Mouse (Mus musculus): ENCODE measurements around the gene Cdc42ep2. TPM values are rescaled to one million over a fixed set of nuclear protein-coding genes. Genes with fewer than 3 reads are reported as not detected.

Cdc42ep2 gene
- total RNA-seq, 1 experiment from 2014 or later = not detected

DNA sequence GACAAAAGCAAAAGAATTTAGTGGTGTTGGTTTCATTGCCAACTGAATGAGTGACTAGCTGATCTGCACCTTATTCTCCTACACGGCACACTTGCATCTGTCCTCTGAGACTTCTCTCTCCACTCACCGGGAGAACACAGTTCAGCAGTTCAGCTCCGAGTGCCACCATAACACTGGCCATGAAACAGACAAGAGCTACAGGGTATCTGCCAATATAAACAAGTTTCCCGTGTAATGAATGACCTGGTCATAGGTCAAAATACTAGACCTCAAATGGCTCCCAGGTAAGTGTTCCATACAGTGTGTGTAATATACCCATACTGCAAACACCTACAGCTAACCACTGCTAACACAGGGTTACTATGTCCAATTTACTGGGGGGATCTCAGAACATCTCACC lies 35.4 kb downstream of the Cdc42ep2 start:
- ATAC-seq (replicated peaks in 1 of 2; ENCODE audit: insufficient read depth in 1 of 2, low FRiP score in 2 of 2, low TSS enrichment in 1 of 2, low read depth in 1 of 2, poor library complexity in 2 of 2, severe bottlenecking in 2 of 2) = no peak

- ATAC-seq (replicated peaks in 1 of 2; ENCODE audit: insufficient read depth in 1 of 2, low FRiP score in 2 of 2, low TSS enrichment in 1 of 2, low read depth in 1 of 2, poor library complexity in 2 of 2, severe bottlenecking in 2 of 2) = peak in 1 of 2 experiments; percentile 36; a peak in 1 of 4 replicates
Observed at GRCm38 (mm10) chr19:5887234-5887815, 37.3 kb downstream of the Cdc42ep2 start.

GRCm38 (mm10) chr19:5885838-5886237 lies 38.8 kb downstream of the Cdc42ep2 start:
- ATAC-seq (replicated peaks in 1 of 2; ENCODE audit: insufficient read depth in 1 of 2, low FRiP score in 2 of 2, low TSS enrichment in 1 of 2, low read depth in 1 of 2, poor library complexity in 2 of 2, severe bottlenecking in 2 of 2) = no peak

DNA sequence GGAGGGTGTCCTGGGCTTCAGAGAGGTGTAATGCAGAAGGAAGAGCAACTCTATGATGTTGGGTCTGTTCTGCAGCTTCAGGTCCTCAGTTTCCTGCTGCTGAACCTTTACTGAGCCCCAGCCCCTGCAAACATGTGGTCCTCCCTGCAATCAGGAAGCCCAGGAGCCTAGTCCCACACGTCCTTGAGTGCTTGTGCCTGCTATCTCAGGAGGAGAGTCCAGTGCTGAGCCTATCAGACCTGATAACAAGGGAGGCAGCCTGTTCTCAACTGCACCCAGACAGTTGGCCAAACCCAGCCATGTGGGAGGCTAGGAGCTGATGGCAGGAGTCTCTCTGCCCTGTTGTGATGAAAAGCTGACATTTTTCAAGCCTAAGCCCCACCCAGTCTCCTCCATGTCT lies 40.7 kb downstream of the Cdc42ep2 start:
- no peak for ATAC-seq (replicated peaks in 1 of 2; ENCODE audit: insufficient read depth in 1 of 2, low FRiP score in 2 of 2, low TSS enrichment in 1 of 2, low read depth in 1 of 2, poor library complexity in 2 of 2, severe bottlenecking in 2 of 2)

GRCm38 (mm10) chr19:5882079-5882478 lies 42.5 kb downstream of the Cdc42ep2 start:
- peak; percentile 41 to 42; a peak in 1 of 4 replicates for ATAC-seq (replicated peaks in 1 of 2; ENCODE audit: insufficient read depth in 1 of 2, low FRiP score in 2 of 2, low TSS enrichment in 1 of 2, low read depth in 1 of 2, poor library complexity in 2 of 2, severe bottlenecking in 2 of 2)

DNA sequence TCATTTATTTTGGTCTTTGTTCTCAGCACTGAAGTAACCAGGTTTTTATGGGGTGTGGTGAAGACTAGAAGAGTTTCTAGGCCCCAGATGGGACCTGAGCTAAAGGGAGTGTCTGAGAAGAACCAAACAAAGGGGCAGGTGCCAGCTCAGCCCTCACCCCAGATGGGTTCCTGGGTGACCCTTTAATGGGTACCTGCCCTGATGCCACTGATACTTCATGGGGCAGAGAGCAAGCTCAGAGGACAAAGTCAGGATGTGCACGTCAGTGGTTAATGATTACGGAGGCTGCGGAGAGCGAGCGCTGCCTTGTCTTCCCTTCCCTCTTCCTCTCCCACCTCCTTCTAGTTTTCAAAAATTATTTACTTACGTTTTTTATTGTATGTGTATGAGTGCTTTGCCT lies 43.5 kb downstream of the Cdc42ep2 start:
- no peak for ATAC-seq (replicated peaks in 1 of 2; ENCODE audit: insufficient read depth in 1 of 2, low FRiP score in 2 of 2, low TSS enrichment in 1 of 2, low read depth in 1 of 2, poor library complexity in 2 of 2, severe bottlenecking in 2 of 2)

- ATAC-seq (replicated peaks in 1 of 2; ENCODE audit: insufficient read depth in 1 of 2, low FRiP score in 2 of 2, low TSS enrichment in 1 of 2, low read depth in 1 of 2, poor library complexity in 2 of 2, severe bottlenecking in 2 of 2) = no peak
Observed at GRCm38 (mm10) chr19:5879735-5880134, 44.9 kb downstream of the Cdc42ep2 start.

- no peak for ATAC-seq (replicated peaks in 1 of 2; ENCODE audit: insufficient read depth in 1 of 2, low FRiP score in 2 of 2, low TSS enrichment in 1 of 2, low read depth in 1 of 2, poor library complexity in 2 of 2, severe bottlenecking in 2 of 2)
Observed at GRCm38 (mm10) chr19:5878916-5879315, 45.7 kb downstream of the Cdc42ep2 start.

GRCm38 (mm10) chr19:5878362-5878722 lies 46.3 kb downstream of the Cdc42ep2 start:
- no peak for ATAC-seq (replicated peaks in 1 of 2; ENCODE audit: insufficient read depth in 1 of 2, low FRiP score in 2 of 2, low TSS enrichment in 1 of 2, low read depth in 1 of 2, poor library complexity in 2 of 2, severe bottlenecking in 2 of 2)

DNA sequence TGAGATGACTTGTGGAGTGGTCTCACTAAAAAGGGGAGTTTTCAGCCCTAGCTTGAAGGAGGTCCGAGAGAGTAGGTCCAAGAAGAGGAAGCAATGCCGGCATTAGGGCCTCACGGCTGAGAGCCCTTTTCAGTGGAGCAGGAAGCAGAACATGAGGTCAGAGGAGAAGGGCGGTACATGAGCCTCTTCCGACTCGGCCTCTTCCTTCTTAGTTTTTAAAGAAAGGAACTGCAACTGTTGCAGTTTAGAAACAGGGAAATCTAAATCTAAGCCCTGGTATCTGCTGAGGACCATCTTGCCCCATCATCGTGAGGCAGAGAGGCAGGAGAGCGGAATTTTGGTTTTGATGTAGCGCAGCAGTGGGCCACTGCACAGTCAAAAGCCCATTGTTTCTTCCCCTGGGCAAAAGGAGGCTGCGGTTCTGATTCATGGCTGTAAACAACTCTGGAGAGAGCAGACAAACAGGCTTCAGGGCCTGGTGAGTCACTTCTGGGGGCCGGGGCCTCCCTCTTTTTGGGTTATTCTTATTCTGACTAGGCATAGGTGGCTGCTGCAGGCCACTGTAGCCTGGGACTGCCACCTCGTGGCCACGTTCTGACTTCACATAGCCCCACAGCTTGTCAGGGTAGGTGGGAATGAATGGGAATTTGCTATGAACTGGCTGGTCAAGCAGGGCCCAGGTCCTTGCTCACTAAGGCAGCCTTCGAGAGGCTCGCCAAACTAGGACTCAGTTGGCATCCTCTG lies 46.8 kb downstream of the Cdc42ep2 start, which contains the start of gene Slc25a45:
Slc25a45 (plus strand) TSS at position 191 of the 744 bp plus-strand sequence.
- peak; percentile 54 to 62 for ATAC-seq (replicated peaks in 1 of 2; ENCODE audit: insufficient read depth in 1 of 2, low FRiP score in 2 of 2, low TSS enrichment in 1 of 2, low read depth in 1 of 2, poor library complexity in 2 of 2, severe bottlenecking in 2 of 2)

GRCm38 (mm10) chr19:5874969-5875480 lies 49.6 kb downstream of the Cdc42ep2 start, which contains the start of gene Frmd8:
Gene Frmd8 (minus strand): TSS chr19:5875274.
- ATAC-seq (replicated peaks in 1 of 2; ENCODE audit: insufficient read depth in 1 of 2, low FRiP score in 2 of 2, low TSS enrichment in 1 of 2, low read depth in 1 of 2, poor library complexity in 2 of 2, severe bottlenecking in 2 of 2) = peak; percentile 81 to 83

- ATAC-seq (replicated peaks in 1 of 2; ENCODE audit: insufficient read depth in 1 of 2, low FRiP score in 2 of 2, low TSS enrichment in 1 of 2, low read depth in 1 of 2, poor library complexity in 2 of 2, severe bottlenecking in 2 of 2) = no peak
Observed at GRCm38 (mm10) chr19:5874391-5874968, 50.1 kb downstream of the Cdc42ep2 start.

DNA sequence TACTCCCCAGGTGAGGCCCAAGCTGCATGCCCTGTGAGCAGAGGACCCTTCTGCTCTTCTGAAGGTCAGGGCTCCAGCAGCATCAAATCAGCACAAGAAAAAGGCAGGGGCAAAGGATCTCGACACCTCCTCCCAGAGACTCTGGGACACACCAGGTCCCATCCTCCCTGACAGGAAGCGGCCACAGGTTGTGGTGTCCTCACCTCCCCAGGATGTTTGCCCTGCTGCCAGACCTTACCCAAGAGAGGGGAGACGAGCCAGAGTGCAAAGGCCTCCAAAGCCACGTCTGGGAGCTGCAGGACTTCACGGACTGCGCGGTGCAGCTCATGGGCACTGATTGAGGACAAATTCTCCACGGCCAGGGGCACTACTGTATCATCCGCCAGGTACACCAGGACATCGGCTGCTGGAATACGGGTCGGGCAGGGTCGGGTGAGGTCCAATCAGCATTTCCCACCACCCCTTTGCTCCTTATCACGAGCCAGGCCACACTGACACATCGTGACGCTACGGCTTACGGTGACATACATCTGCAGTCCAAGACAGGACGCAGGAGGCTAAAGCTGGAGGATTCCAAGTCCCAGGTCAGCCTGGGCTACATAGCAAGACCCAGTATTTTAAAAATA lies 51.6 kb downstream of the Cdc42ep2 start:
- ATAC-seq (replicated peaks in 1 of 2; ENCODE audit: insufficient read depth in 1 of 2, low FRiP score in 2 of 2, low TSS enrichment in 1 of 2, low read depth in 1 of 2, poor library complexity in 2 of 2, severe bottlenecking in 2 of 2) = no peak

- ATAC-seq (replicated peaks in 1 of 2; ENCODE audit: insufficient read depth in 1 of 2, low FRiP score in 2 of 2, low TSS enrichment in 1 of 2, low read depth in 1 of 2, poor library complexity in 2 of 2, severe bottlenecking in 2 of 2) = no peak
Observed at GRCm38 (mm10) chr19:5872528-5872927, 52.1 kb downstream of the Cdc42ep2 start.

GRCm38 (mm10) chr19:5871683-5872082 lies 52.9 kb downstream of the Cdc42ep2 start:
- ATAC-seq (replicated peaks in 1 of 2; ENCODE audit: insufficient read depth in 1 of 2, low FRiP score in 2 of 2, low TSS enrichment in 1 of 2, low read depth in 1 of 2, poor library complexity in 2 of 2, severe bottlenecking in 2 of 2) = no peak

DNA sequence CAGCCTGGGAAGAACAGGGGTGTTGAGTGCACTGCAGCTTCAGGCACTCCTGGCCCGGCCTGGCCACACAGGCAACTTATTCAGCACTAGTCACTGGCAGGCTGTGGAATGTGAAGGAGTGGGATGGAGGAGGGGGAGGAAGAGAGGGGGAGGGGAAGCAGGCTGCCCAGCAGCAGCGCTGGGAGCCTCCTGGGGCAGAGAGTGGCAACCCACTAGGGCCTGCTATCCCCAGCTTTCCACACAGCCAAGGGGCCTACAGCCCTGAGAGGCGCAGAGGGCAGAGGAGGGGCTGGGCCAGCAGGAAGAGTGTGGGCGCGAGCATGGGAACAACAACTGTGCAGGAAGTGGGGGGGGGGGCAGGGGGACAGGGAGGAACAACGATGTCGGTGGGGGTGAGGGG lies 53.3 kb downstream of the Cdc42ep2 start:
- ATAC-seq (replicated peaks in 1 of 2; ENCODE audit: insufficient read depth in 1 of 2, low FRiP score in 2 of 2, low TSS enrichment in 1 of 2, low read depth in 1 of 2, poor library complexity in 2 of 2, severe bottlenecking in 2 of 2) = no peak

GRCm38 (mm10) chr19:5868096-5868495 lies 56.5 kb downstream of the Cdc42ep2 start:
- ATAC-seq (replicated peaks in 1 of 2; ENCODE audit: insufficient read depth in 1 of 2, low FRiP score in 2 of 2, low TSS enrichment in 1 of 2, low read depth in 1 of 2, poor library complexity in 2 of 2, severe bottlenecking in 2 of 2) = no peak

Measured in hematopoietic stem cell, adult 5-6 weeks (primary cell).